Mouse (Mus musculus) neural tube, embryonic 14.5 days (tissue): ENCODE measurements around the gene Dnajc13. TPM values are rescaled to one million over a fixed set of nuclear protein-coding genes. Genes with fewer than 3 reads are reported as not detected.

Source experiments
- ATAC-seq: fragments of 200-750 bp; cut with Nextera tagmentation; 2 replicates; pipeline ENCODE4 v1.8.0; 2017; ENCODE audit warnings: low read depth, mild to moderate bottlenecking, moderate TSS enrichment, moderate library complexity
- H3K27ac ChIP-seq: fragments of 300-500 bp; sonication (generic); 2 replicates; pipeline ENCODE4 v1.5.1; 2014; ENCODE audit warnings: low read depth, mild to moderate bottlenecking, control low read depth, low read length, moderate library complexity, mixed read lengths
- H3K27me3 ChIP-seq: fragments of 300-500 bp; sonication (generic); 2 replicates; pipeline ENCODE4 v1.6.1; 2014; ENCODE audit warnings: low read length; ENCODE audit not compliant: control insufficient read depth, insufficient read depth
- H3K36me3 ChIP-seq: fragments of 300-500 bp; sonication (generic); 2 replicates; pipeline ENCODE4 v1.6.1; 2014; ENCODE audit warnings: low read length, mixed read lengths; ENCODE audit not compliant: control insufficient read depth, insufficient read depth
- H3K4me1 ChIP-seq: fragments of 300-500 bp; sonication (generic); 2 replicates; pipeline ENCODE4 v1.6.1; 2014; ENCODE audit warnings: low read length; ENCODE audit not compliant: control insufficient read depth, insufficient read depth
- H3K4me2 ChIP-seq: fragments of 300-500 bp; sonication (generic); 2 replicates; pipeline ENCODE4 v1.6.1; 2014; ENCODE audit warnings: mild to moderate bottlenecking, low read depth, low read length, control low read depth
- H3K4me3 ChIP-seq: fragments of 300-500 bp; sonication (generic); 2 replicates; pipeline ENCODE4 v1.5.1; 2014; ENCODE audit warnings: low read depth, low read length, control low read depth, mixed read lengths
- H3K9ac ChIP-seq: fragments of 300-500 bp; sonication (generic); replicated peaks from 2 replicates; pipeline ENCODE4 v1.6.1; 2014; ENCODE audit warnings: low read depth, mild to moderate bottlenecking, control low read depth, low read length, mixed read lengths
- H3K9me3 ChIP-seq: fragments of 300-500 bp; sonication (generic); 2 replicates; pipeline ENCODE4 v1.6.1; 2016; ENCODE audit warnings: low read length; ENCODE audit not compliant: control insufficient read depth
- WGBS: fragments of 180-500 bp; shearing (Covaris S2); extraction: QIAGEN DNeasy Blood & Tissue Kit; methylation state at CpG from one replicate; pipeline ENCODE4 v1.1.7; 2014; 5-methylcytosine and 5-hydroxymethylcytosine counted together
- polyA plus RNA-seq: library from polyadenylated mRNA; unstranded; fragments of >200 nt; fragmentation: Nextera tagmentation; extraction: Ambion mirVana; gene quantifications from 2 replicates; pipeline ENCODE4 v1.2.1, GENCODE M21; 2014

Dnajc13 gene
- polyA plus RNA-seq, 1 experiment from 2014 or later = 26.1 TPM

DNA sequence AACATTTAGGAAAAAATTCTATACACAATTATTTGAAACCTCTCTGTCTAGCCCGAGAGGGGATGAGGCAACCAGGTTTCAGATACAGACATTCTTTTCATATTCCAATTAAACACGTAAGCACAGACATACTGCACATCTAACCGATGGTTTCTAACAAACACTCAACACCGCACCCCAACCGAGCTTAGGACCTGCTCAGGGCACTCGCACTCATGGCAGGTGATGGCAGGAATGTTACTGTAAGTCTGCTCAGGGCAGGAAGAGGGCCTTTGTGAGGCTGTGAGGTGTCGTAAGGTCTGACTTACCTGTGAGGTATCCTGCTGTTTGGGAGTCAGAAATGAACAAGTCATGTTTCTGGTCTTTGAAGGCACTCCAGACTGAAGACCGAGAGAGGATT lies 106.2 kb downstream of the Dnajc13 start:
- WGBS = 97% methylated on average over 8 of the region's 8 CpGs
- H3K27me3 ChIP-seq = no peaks in the 10 kb centered on the region
- no peaks in the 10 kb centered on the region for H3K9me3 ChIP-seq
- H3K9ac ChIP-seq = no peak overlapping the region
- H3K27ac ChIP-seq = no peak overlapping the region
- H3K36me3 ChIP-seq = peaks cover 76% of the 10 kb centered on the region
- no peaks in the 10 kb centered on the region for H3K4me1 ChIP-seq
- no peak overlapping the region for H3K4me2 ChIP-seq
- no peak for ATAC-seq
- no peak overlapping the region for H3K4me3 ChIP-seq

DNA sequence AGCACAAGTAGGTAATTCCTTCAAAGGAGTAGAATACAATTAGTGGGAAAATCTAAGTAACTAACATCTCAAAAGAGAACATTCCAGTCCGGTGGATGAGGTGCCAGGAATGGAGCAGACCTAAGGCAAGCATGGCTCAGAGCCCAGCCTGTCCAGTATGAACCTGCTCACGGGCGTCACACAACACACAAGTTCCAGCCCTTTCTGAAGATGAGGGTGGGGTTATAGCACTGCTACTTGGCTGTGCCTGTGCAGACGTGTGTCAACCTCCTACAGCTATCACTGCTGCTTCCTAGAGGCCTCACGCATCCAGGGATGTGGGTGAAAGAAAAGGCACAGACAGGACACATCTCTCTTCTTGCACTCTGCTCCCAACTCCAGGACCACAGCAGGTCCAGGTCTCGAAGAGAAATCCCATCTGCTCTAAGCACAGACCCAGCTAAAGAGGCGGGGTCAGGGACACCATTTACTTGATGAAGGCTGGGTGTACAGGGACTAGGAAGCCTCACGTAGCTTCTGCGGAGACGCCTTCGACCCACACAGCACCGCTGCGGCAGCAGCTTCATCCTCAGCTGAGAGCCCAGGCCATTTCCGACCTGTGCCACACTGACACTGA lies 107.5 kb downstream of the Dnajc13 start:
- H3K4me2 ChIP-seq = no peak overlapping the region
- H3K27me3 ChIP-seq = no peaks in the 10 kb centered on the region
- H3K4me1 ChIP-seq = no peaks in the 10 kb centered on the region
- no peak for ATAC-seq
- no peak overlapping the region for H3K4me3 ChIP-seq
- H3K36me3 ChIP-seq = peaks cover 67% of the 10 kb centered on the region
- no peak overlapping the region for H3K27ac ChIP-seq
- H3K9me3 ChIP-seq = no peaks in the 10 kb centered on the region
- 96% methylated on average over 14 of the region's 14 CpGs for WGBS
- H3K9ac ChIP-seq = no peak overlapping the region

DNA sequence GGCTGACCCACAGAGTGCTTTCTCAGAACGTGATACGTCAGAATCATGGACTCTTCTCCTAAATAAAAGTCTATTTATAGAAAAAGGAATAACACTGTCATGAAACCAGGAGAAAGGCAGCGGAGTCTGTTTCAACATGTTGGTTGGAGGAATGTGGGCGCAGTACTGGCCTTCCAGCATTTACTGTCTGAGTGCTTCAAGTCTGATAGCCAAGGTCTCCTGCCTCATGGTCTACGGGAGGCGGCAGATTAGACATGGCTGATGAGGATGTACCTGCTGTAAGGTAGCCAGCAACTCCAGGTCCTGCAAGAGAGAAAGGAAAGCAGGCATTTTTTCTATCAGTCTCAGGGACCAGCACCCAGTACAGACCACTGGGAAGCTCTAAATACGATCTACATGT lies 110.6 kb downstream of the Dnajc13 start:
- no peak overlapping the region for H3K27ac ChIP-seq
- no peaks in the 10 kb centered on the region for H3K9me3 ChIP-seq
- H3K9ac ChIP-seq = no peak overlapping the region
- H3K4me1 ChIP-seq = no peaks in the 10 kb centered on the region
- WGBS = 95% methylated on average over 7 of the region's 7 CpGs
- ATAC-seq = no peak
- H3K4me2 ChIP-seq = no peak overlapping the region
- H3K27me3 ChIP-seq = no peaks in the 10 kb centered on the region
- H3K36me3 ChIP-seq = peaks cover 45% of the 10 kb centered on the region
- no peak overlapping the region for H3K4me3 ChIP-seq

DNA sequence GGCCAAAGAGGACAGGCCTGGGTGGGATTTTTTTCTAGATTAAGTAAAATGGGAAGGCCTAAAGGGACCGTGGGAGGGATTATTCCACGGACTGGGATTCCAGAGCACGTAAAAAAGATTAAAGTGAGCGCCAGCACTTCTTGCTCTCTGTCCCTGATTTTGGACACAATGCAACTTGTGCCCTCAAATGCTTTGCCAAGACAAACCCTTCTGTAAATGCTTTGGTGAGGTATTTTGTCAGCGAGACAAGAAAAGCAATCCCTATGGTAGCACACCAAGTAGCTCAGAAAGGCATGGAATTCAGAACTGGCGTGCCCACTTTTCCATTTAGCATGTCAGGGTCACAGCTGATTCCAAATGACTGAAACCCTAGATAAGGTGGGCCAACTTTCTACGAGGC lies 113.8 kb downstream of the Dnajc13 start:
- H3K27me3 ChIP-seq = no peaks in the 10 kb centered on the region
- no peaks in the 10 kb centered on the region for H3K4me1 ChIP-seq
- peaks cover 15% of the 10 kb centered on the region; the same call in 1 of the 2 replicates for H3K36me3 ChIP-seq
- ATAC-seq = no peak
- no peak overlapping the region for H3K27ac ChIP-seq
- H3K4me2 ChIP-seq = no peak overlapping the region
- 95% methylated on average over 7 of the region's 7 CpGs for whole genome bisulfite sequencing
- no peak overlapping the region for H3K9ac ChIP-seq
- H3K9me3 ChIP-seq = no peaks in the 10 kb centered on the region
- H3K4me3 ChIP-seq = no peak overlapping the region

DNA sequence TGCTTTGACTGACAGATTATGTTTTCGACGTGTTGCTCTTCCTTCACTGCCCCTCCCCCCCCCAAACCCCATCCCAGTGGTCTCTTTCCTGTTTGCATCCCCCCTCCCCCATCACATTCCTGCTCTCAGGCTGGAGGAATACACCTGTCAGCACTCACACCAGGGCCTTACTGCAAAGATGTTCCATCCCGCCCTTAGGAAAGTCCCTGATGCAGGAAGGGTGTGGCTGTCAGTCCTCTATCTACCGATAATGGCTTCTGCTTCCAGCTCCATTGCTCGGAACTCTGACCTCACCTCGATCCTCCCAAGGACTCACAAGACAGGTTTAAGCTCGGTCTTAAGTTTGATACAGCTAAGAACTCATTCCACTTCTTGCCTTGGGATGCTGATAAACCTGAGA lies 116.0 kb downstream of the Dnajc13 start:
- no peak for ATAC-seq
- no peak overlapping the region for H3K4me2 ChIP-seq
- H3K9me3 ChIP-seq = no peaks in the 10 kb centered on the region
- 90% methylated on average over 7 of the region's 7 CpGs for WGBS
- no peaks in the 10 kb centered on the region for H3K4me1 ChIP-seq
- H3K27me3 ChIP-seq = no peaks in the 10 kb centered on the region
- no peak overlapping the region for H3K4me3 ChIP-seq
- H3K27ac ChIP-seq = no peak overlapping the region
- peaks cover 4% of the 10 kb centered on the region; the same call in 1 of the 2 replicates for H3K36me3 ChIP-seq
- no peak overlapping the region for H3K9ac ChIP-seq

DNA sequence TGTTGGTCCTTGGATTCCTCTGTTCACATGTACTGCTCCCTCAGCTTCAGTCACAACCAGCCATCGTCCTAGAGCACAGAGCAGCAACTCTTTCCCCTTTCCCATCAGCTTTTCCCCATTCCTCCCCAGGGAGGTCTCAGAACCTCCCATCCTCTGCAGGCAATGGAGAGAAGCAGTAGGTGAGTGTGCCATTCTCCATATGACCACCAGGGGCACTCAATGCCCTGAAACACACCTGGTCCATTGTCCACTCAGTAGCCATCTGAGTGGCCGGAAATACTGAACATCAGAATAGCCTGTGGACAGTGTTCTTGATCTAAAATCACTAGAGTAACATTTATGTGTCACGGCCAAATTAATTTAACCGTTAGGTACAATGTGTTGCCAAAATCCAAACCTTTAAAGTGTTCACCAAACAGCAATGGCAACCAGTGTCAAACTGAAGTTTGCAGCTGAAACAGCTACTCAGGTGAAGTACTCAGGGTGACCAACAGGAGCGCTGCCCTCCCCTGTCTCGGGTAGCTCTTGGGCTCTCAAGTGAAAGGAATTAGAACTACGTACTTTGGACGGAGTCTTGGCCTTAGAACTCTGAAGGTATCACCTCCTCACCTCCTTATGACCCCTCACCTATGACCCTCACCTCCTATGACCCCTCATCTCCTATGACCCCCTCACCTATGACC lies 118.3 kb downstream of the Dnajc13 start:
- H3K4me2 ChIP-seq = no peak overlapping the region
- no peak for ATAC-seq
- H3K4me3 ChIP-seq = no peak overlapping the region
- H3K9me3 ChIP-seq = no peaks in the 10 kb centered on the region
- WGBS = 86% methylated on average over 8 of the region's 8 CpGs
- no peak overlapping the region for H3K27ac ChIP-seq
- H3K4me1 ChIP-seq = no peaks in the 10 kb centered on the region
- H3K36me3 ChIP-seq = no peaks in the 10 kb centered on the region
- H3K9ac ChIP-seq = no peak overlapping the region
- no peaks in the 10 kb centered on the region for H3K27me3 ChIP-seq

DNA sequence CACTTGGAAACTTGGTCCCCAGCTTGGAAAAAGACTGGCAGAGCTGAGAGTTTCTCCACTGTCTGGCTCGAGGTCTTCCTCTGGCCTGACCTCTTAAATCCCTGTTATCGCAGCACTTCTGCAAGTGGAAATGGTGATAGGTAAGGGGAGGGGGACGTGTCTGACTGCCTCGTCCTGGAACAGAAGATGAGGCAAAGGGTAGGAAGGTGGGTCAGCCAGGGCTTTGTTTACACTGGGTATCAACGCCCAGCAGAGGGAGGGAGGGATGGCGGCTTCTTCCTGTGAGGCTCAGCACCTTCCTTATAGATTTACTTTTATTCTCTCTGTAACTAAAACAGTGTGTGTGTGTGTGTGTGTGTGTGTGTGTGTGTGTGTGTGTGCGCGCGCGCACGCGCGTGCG lies 119.9 kb downstream of the Dnajc13 start:
- Histone ChIP-seq H3K27me3 (no peaks in the 10 kb centered on the region), H3K4me1 (no peaks in the 10 kb centered on the region), H3K27ac (no peak overlapping the region), H3K4me2 (no peak overlapping the region), H3K9me3 (no peaks in the 10 kb centered on the region), H3K36me3 (no peaks in the 10 kb centered on the region), H3K4me3 (no peak overlapping the region), H3K9ac (no peak overlapping the region)
- ATAC-seq = no peak
- 88% methylated on average over 14 of the region's 14 CpGs for WGBS

DNA sequence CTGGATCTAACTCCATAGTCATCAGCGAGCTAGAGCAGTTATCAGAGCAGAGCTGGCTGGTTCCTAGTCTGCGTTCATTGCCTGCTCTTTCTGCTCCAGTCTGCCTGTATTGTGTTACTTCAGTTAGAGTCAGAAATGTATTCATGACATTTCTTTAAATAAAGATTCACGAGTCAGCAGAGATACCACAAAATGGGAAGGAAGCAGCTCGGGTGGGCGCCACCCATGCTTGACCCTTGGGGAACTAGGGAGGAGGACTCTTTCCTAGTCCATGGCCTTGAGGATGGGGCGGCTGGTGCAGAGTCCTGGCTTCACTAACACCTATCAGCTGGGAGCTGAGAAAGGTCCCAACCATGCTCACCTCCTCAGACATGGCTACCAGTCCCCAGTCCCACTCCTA lies 122.4 kb downstream of the Dnajc13 start:
- no peak overlapping the region for H3K4me3 ChIP-seq
- no peaks in the 10 kb centered on the region for H3K4me1 ChIP-seq
- H3K9me3 ChIP-seq = no peaks in the 10 kb centered on the region
- 84% methylated on average over 6 of the region's 6 CpGs for WGBS
- no peaks in the 10 kb centered on the region for H3K27me3 ChIP-seq
- H3K27ac ChIP-seq = no peak overlapping the region
- no peak for ATAC-seq
- no peak overlapping the region for H3K4me2 ChIP-seq
- no peaks in the 10 kb centered on the region for H3K36me3 ChIP-seq
- H3K9ac ChIP-seq = no peak overlapping the region

DNA sequence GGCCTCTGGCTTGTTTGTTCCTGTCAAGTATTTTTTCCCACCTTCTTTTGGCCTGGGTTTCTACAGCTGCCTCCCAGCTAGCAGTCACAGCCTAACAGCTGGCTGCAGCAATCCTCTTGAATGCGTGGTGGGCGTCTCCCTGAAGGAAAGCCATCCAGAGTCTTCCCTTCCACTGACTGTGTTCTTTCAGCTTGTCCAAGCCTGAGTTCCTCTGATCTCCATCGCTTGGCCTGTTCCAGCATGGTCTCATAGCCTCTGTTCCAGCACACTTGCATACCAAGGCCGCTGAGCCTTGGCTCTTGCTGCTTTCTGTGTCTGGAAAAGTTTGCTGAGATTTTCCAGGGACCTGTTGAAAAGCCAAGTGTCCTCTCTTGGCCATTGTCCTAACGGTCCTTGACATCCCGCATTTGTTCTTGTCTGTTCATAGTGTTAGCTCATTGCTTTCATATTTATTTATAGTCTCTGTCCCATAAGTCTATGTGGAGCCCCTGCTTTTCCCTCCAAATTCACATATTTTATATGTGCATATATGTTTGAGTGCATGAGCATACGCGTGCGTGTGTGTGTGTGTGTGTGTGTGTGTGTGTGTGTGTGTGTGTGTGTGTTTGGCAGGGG lies 132.5 kb downstream of the Dnajc13 start:
- Histone ChIP-seq H3K27me3 (no peaks in the 10 kb centered on the region), H3K4me3 (no peak overlapping the region), H3K36me3 (no peaks in the 10 kb centered on the region), H3K4me1 (no peaks in the 10 kb centered on the region), H3K4me2 (no peak overlapping the region), H3K9me3 (no peaks in the 10 kb centered on the region), H3K27ac (no peak overlapping the region), H3K9ac (no peak overlapping the region)
- WGBS = 91% methylated on average over 9 of the region's 9 CpGs
- ATAC-seq = no peak
